Mouse (Mus musculus): ENCODE results near the gene Slc43a1.

GRCm38 (mm10) chr2:84810526-84810885, 28.1 kb upstream of the Slc43a1 start:
- TF ChIP-seq CTCF (IDR thresholded peaks at IDR 0.05; ENCODE audit: low read depth, low read length), result no peak
- TF ChIP-seq POLR2A (IDR thresholded peaks at IDR 0.05; ENCODE audit: extremely low read depth, insufficient read depth, low read length), result no peak
